Mouse (Mus musculus): ENCODE results near the gene Ccdc171.
"Not testable (repeated sequence)": the region's sequence is repeated elsewhere in the genome, so short reads cannot be mapped to it uniquely, and the experiment has no call there.

The Ccdc171 gene

GRCm38 (mm10) chr4:83525690-83526055 is 328 bp downstream of the Ccdc171 start:
- peak in 1 of 2 experiments; percentile 41 for DNase-seq (ENCODE audit: low spot score in 2 of 2)

GRCm38 (mm10) chr4:83526270-83526987 is 1.1 kb downstream of the Ccdc171 start:
- DNase-seq (ENCODE audit: low spot score in 2 of 2): no peak

GRCm38 (mm10) chr4:83526988-83527334 is 1.6 kb downstream of the Ccdc171 start:
- DNase-seq (ENCODE audit: low spot score in 2 of 2): no peak

DNA sequence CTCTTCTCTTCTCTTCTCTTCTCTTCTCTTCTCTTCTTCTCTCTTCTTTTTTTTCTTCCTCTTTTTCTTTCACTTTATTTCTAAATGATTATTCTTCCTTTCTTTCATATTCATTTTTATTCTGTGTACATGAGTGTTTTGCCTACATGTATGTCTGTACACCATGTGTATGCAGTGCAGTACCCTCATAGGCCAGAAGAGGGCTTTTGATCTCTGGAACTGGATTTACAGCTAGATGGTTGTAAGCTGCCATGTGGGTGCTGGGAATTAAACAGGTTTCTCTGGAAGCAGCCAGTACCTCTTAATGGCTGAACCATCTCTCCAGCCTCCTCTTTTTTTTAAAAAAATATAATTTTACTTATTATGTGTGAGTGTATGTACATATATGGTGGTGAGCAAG is 2.6 kb downstream of the Ccdc171 start:
- DNase-seq (ENCODE audit: low spot score in 2 of 2): no peak

- not testable (repeated sequence) for DNase-seq (ENCODE audit: low spot score in 2 of 2)
These were observed 4.7 kb downstream of the Ccdc171 start for GRCm38 (mm10) chr4:83530060-83530459.

DNA sequence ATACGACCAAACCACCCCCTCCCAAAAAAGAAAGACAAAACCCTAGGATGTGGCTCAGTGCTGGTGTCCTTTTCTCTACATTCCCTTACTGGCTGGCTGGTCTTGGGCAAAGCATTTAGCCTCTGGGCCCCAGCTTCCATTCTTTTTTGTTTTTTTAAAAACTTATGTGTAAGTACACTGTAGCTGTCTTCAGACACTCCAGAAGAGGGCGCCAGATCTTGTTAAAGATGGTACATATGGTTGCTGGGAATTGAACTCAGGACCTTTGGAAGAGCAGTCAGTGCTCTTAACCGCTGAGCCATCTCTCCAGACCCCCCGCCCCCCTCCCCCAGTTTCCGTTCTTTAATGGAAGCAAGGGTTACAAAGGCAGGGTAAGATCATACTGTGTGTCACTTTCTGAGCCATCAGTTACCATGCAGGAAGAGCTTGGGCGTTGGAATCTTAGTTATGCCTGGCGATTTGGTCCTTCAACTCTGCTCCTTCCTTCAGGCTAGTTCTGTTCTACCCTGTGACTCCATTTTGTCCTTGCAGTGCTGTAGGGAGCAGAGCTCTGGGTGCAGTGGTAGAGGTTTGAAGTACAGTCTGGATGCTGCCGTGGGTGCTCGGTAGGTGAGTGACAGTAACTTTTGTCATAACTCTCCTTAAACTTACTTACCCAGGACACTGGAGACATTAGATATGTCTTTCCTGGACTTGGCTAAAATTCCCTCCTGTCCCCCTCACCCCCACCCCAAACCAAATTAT is 8.0 kb downstream of the Ccdc171 start:
- DNase-seq (ENCODE audit: low spot score in 2 of 2): no peak

GRCm38 (mm10) chr4:83534024-83534423 is 8.7 kb downstream of the Ccdc171 start:
- no peak for DNase-seq (ENCODE audit: low spot score in 2 of 2)

GRCm38 (mm10) chr4:83549501-83549900 is 24.2 kb downstream of the Ccdc171 start:
- DNase-seq (ENCODE audit: low spot score in 2 of 2): peak in 1 of 2 experiments; percentile 21

DNA sequence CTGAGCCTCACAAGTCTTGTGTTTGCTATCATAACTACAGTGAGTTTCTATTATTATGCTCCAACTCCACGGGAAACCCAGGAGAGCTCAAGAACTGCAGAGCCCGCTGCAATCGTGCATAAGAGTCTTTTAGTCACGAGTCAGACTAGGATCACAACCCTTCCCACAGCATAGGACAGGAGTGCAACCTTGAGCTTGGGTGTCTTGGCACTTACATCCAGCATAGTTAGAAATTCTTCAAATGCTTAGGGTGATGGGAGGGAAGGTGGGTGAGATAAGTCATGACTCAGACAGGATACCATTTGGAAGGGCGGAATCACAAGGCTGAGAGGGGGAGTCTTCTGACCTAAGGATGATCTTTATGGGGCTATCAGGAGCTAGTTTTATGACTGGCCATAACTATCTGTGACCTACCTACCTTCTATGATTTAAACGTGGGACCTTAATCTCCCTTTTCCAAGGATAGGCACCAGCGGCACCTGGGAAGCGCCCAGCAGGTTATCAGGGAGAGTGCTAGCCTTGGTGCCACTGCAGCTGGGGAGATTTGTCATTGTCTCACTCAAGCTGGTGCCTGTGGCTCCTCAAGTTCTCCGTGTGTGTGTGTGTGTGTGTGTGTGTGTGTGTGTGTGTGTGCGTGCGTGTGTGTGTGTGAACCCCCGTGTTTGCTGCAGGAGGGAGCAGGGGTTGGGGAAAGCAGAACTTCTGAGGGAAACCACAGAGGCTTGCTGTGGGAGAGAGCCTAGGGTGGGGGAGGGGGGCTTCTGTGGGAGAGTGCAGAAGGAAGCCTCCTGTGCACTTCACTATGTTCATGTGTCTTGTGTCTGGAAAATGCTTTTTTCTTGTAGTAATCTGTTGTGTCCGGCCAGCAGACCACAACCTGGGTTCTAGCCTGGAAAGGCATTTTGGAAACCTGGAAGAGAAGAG is 42.1 kb downstream of the Ccdc171 start:
- no peak for DNase-seq (ENCODE audit: low spot score in 2 of 2)

- DNase-seq (ENCODE audit: low spot score in 2 of 2): not testable (repeated sequence)
These were observed 42.8 kb downstream of the Ccdc171 start for GRCm38 (mm10) chr4:83568145-83568544.

DNA sequence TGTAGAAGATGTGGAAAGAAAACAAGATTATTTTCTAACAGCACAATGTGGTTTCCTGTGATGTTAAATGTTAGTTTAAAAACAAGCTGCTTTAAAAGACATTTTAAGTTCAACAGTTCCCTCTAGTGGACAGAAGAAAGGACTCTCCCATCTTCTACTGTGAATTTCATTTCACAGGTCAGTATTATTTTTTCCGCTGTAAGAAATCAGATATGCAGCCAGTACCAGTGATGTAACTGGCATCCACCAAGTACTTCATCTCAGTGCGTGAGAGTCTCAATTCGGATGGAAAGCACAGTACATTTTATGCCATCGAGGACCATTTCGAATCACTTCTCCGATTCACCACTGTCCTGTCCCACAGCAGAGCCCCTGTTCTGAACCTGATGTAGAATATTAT is 45.2 kb downstream of the Ccdc171 start:
- no peak for DNase-seq (ENCODE audit: low spot score in 2 of 2)

GRCm38 (mm10) chr4:83571033-83571432 is 45.7 kb downstream of the Ccdc171 start:
- no peak for DNase-seq (ENCODE audit: low spot score in 2 of 2)

GRCm38 (mm10) chr4:83572521-83572920 is 47.2 kb downstream of the Ccdc171 start:
- DNase-seq (ENCODE audit: low spot score in 2 of 2): no peak

- DNase-seq (ENCODE audit: low spot score in 2 of 2): no peak
These were observed 51.0 kb downstream of the Ccdc171 start for GRCm38 (mm10) chr4:83576315-83576714.

GRCm38 (mm10) chr4:83580157-83580556 is 54.8 kb downstream of the Ccdc171 start:
- DNase-seq (ENCODE audit: low spot score in 2 of 2): no peak

GRCm38 (mm10) chr4:83587563-83587962 is 62.2 kb downstream of the Ccdc171 start:
- DNase-seq (ENCODE audit: low spot score in 2 of 2): no peak

DNA sequence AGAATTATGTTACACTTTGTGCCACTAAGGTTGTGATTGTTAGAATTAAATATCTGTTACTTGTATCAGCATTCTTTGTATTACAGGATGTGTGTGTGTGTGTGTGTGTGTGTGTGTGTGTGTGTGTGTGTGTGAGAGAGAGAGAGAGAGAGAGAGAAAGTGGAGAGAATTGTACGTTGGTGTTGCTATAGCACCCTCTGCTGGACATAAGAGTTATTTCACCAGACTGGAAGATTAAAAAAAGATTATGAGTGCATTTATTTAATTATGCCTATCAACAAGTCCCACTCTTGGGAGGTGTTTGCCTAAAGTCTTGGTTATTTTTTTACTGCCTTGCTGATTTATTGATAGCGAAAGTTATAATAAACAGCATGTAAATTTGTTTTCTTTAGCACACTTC is 71.1 kb downstream of the Ccdc171 start:
- no peak for DNase-seq (ENCODE audit: low spot score in 2 of 2)

- no peak for DNase-seq (ENCODE audit: low spot score in 2 of 2)
These were observed 85.8 kb downstream of the Ccdc171 start for GRCm38 (mm10) chr4:83611111-83611510.

- not testable (repeated sequence) for DNase-seq (ENCODE audit: low spot score in 2 of 2)
These were observed 97.8 kb downstream of the Ccdc171 start for GRCm38 (mm10) chr4:83623021-83623711.

DNA sequence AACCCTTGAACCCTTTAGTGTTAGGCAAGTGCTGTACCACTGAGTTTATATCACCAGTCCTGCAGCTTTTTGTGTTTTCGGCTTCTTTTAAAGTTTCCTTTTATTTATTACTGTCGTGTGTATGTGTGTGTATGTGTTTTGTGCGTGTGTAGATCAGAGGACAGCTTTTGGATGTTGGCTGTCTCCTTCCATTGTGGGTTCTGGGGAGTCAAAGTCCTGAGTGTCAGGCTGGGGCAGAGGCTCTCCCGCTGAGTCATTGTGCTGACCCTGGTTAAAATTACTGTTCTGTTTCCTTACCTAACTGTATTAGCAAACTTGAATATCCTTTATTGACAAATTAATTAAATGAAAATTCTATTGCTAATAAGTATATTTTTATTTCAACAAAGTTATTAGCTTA is 98.4 kb downstream of the Ccdc171 start:
- no peak for DNase-seq (ENCODE audit: low spot score in 2 of 2)

GRCm38 (mm10) chr4:83651453-83651852 is 126.1 kb downstream of the Ccdc171 start:
- DNase-seq (ENCODE audit: low spot score in 2 of 2): no peak

DNA sequence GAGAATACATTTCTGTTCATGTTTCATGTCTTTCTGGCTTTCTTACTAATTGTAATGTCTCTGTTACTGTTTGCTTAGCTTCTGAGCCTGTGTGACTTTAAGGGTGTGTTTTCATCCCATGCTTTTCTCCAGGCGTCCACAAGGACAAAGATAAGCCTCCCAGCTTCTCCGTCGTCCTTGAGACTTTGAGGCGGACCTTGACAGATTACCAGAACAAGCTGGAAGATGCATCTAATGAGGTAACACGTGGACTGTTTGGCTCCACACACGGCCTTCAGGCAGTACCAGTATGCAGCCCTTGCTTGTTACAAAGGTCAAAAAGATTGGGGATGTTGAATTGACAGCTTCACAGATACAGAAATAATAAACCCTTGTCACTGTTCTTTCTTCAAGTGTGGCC is 130.1 kb downstream of the Ccdc171 start:
- no peak for DNase-seq (ENCODE audit: low spot score in 2 of 2)

Data from right cerebral cortex, postnatal 36 days (tissue).